Mouse (Mus musculus): ENCODE results near the gene Syne1. TPM values are rescaled to one million over a fixed set of nuclear protein-coding genes. Genes with fewer than 3 reads are reported as not detected.

Syne1 gene
- polyA plus RNA-seq, 1 experiment from 2014 or later = 6.0 TPM

- Histone ChIP-seq H3K36me3 (ENCODE audit: control insufficient read depth, insufficient read depth) (no peaks in the 10 kb centered on the region), H3K4me3 (ENCODE audit: low read depth, low read length) (no peak overlapping the region), H3K4me2 (ENCODE audit: low read depth, low read length) (no peak overlapping the region), H3K9ac (ENCODE audit: low read depth, low read length) (no peak overlapping the region), H3K4me1 (ENCODE audit: control insufficient read depth, low read depth, low read length) (no peaks in the 10 kb centered on the region), H3K27ac (ENCODE audit: low read length) (no peak overlapping the region), H3K27me3 (ENCODE audit: control insufficient read depth, insufficient read depth, low read depth, low read length) (no peaks in the 10 kb centered on the region), H3K9me3 (replicated peaks; ENCODE audit: control insufficient read depth, low read length) (no peaks in the 10 kb centered on the region)
- no peak for ATAC-seq (ENCODE audit: low read depth)
These were observed 579.7 kb downstream of the Syne1 start for GRCm38 (mm10) chr10:4971586-4971985.

- Histone ChIP-seq H3K27me3 (ENCODE audit: control insufficient read depth, insufficient read depth, low read depth, low read length) (no peaks in the 10 kb centered on the region), H3K4me2 (ENCODE audit: low read depth, low read length) (no peak overlapping the region), H3K36me3 (ENCODE audit: control insufficient read depth, insufficient read depth) (no peaks in the 10 kb centered on the region), H3K4me1 (ENCODE audit: control insufficient read depth, low read depth, low read length) (no peaks in the 10 kb centered on the region), H3K9ac (ENCODE audit: low read depth, low read length) (no peak overlapping the region), H3K9me3 (replicated peaks; ENCODE audit: control insufficient read depth, low read length) (no peaks in the 10 kb centered on the region), H3K27ac (ENCODE audit: low read length) (no peak overlapping the region), H3K4me3 (ENCODE audit: low read depth, low read length) (no peak overlapping the region)
- ATAC-seq (ENCODE audit: low read depth) = no peak
- WGBS (ENCODE audit: insufficient replicate concordance) = 50% methylated on average over 7 of the region's 7 CpGs
These were observed 580.1 kb downstream of the Syne1 start for GRCm38 (mm10) chr10:4971156-4971555.

Other genes starting within 250 kb of the Syne1 start
- 2.0 and 2.2 TPM in 2 replicates for gene Myct1, start 42.3 kb upstream of the Syne1 start, polyA plus RNA-seq (2015; fragmentation: Nextera tagmentation; extraction: Ambion mirVana)
- 0.22 TPM in 1 of 2 replicates, not detected in the other for gene Vip, start 87.7 kb upstream of the Syne1 start, polyA plus RNA-seq (2015; fragmentation: Nextera tagmentation; extraction: Ambion mirVana)

All from liver, embryonic 16.5 days (tissue).